Mouse (Mus musculus) C2C12 (cell line): ENCODE results near the gene Als2cl. TPM values are rescaled to one million over a fixed set of nuclear protein-coding genes. Genes with fewer than 3 reads are reported as not detected.
A peak's percentile ranks its signal among the peaks of the same experiment; 100 is the strongest.

ENCODE experiments used
- H3K27me3 ChIP-seq: one replicate; pipeline ENCODE4 v1.6.1; 2011; ENCODE audit not compliant: control insufficient read depth, insufficient read depth, insufficient read length
- H3K36me3 ChIP-seq: one replicate; pipeline ENCODE4 v1.6.1; 2011; ENCODE audit not compliant: control insufficient read depth, insufficient read depth
- H3K4me3 ChIP-seq: one replicate; pipeline ENCODE4 v1.5.1; 2011; ENCODE audit warnings: mild to moderate bottlenecking, control low read depth; ENCODE audit not compliant: poor library complexity, insufficient read depth, severe bottlenecking
- H3K79me2 ChIP-seq: one replicate; pipeline ENCODE4 v1.6.1; 2011; ENCODE audit not compliant: control insufficient read depth, insufficient read depth
- H3K79me3 ChIP-seq: one replicate; pipeline ENCODE4 v1.6.1; 2011; ENCODE audit warnings: low read depth, control low read depth
- H3ac ChIP-seq: one replicate; pipeline ENCODE3; 2011; ENCODE audit warnings: low read depth; ENCODE audit not compliant: control insufficient read depth, insufficient read length
- CEBPB ChIP-seq: IDR thresholded peaks from one replicate; pipeline ENCODE4 v1.6.1; 2011; ENCODE audit warnings: low read depth, mild to moderate bottlenecking, control low read depth, moderate library complexity
- CTCF ChIP-seq: IDR thresholded peaks from one replicate; pipeline ENCODE4 v1.5.1; 2011; ENCODE audit not compliant: control insufficient read depth, insufficient read depth, insufficient read length
- FOSL1 ChIP-seq: IDR thresholded peaks from one replicate; pipeline ENCODE4 v1.8.0; 2011; ENCODE audit warnings: mild to moderate bottlenecking, low read length; ENCODE audit not compliant: poor library complexity, insufficient read depth, severe bottlenecking
- MAX ChIP-seq: IDR thresholded peaks from one replicate; pipeline ENCODE4 v1.6.1; 2011; ENCODE audit warnings: mild to moderate bottlenecking, control low read depth
- MYOD1 ChIP-seq: IDR thresholded peaks from one replicate; pipeline ENCODE4 v1.6.1; 2011; ENCODE audit warnings: low read depth; ENCODE audit not compliant: control insufficient read depth, insufficient read length
- MYOG ChIP-seq: IDR thresholded peaks from one replicate; pipeline ENCODE4 v1.6.1; 2011; ENCODE audit not compliant: control insufficient read depth, insufficient read length; ENCODE audit errors: extremely low read depth
- USF1 ChIP-seq: IDR thresholded peaks from one replicate; pipeline ENCODE4 v1.6.1; 2011; ENCODE audit warnings: low read depth, mild to moderate bottlenecking, control low read depth, moderate library complexity
- polyA plus RNA-seq: library from polyadenylated mRNA; unstranded; fragments of >200 nt; fragmentation: generic; extraction: Trizol; gene quantifications from one replicate; pipeline ENCODE4 v1.2.1, GENCODE M21; 2012; ENCODE audit warnings: missing spikeins

The Als2cl gene
- polyA plus RNA-seq, 1 experiment, result 2.6 TPM

- peaks cover 13% of the 10 kb centered on the region for H3K27me3 ChIP-seq
Observed at GRCm38 (mm10) chr9:110875288-110875695, 4.4 kb upstream of the Als2cl start.

GRCm38 (mm10) chr9:110877353-110877752 is 2.3 kb upstream of the Als2cl start:
- TF ChIP-seq CTCF (no peak), MYOD1 (no peak), CEBPB (no peak), MYOG (no peak), FOSL1 (no peak), MAX (no peak), USF1 (no peak)
- Histone ChIP-seq H3K27me3 (peaks cover 13% of the 10 kb centered on the region), H3K36me3 (no peaks in the 10 kb centered on the region), H3ac (no peak overlapping the region), H3K79me3 (no peaks in the 10 kb centered on the region), H3K79me2 (no peaks in the 10 kb centered on the region), H3K4me3 (no peak overlapping the region)

More at GRCm38 (mm10) chr9:110875288-110875695, 4.4 kb upstream of the Als2cl start:
- H3K36me3 ChIP-seq, result no peaks in the 10 kb centered on the region
- TF ChIP-seq CTCF (no peak), USF1 (no peak), CEBPB (no peak), MYOG (no peak), MYOD1 (no peak), FOSL1 (no peak), MAX (no peak)
- no peaks in the 10 kb centered on the region for H3K79me3 ChIP-seq
- no peak overlapping the region for H3ac ChIP-seq
- H3K79me2 ChIP-seq, result no peaks in the 10 kb centered on the region
- no peak overlapping the region for H3K4me3 ChIP-seq

GRCm38 (mm10) chr9:110877888-110878287 is 1.8 kb upstream of the Als2cl start:
- H3K36me3 ChIP-seq, result no peaks in the 10 kb centered on the region
- no peaks in the 10 kb centered on the region for H3K79me2 ChIP-seq
- H3ac ChIP-seq, result no peak overlapping the region
- H3K27me3 ChIP-seq, result peaks cover 12% of the 10 kb centered on the region
- TF ChIP-seq CEBPB (no peak), MAX (no peak), CTCF (no peak), MYOG (no peak), MYOD1 (no peak), USF1 (no peak), FOSL1 (no peak)
- no peaks in the 10 kb centered on the region for H3K79me3 ChIP-seq
- H3K4me3 ChIP-seq, result no peak overlapping the region

GRCm38 (mm10) chr9:110879998-110880561 is 410 bp downstream of the Als2cl start, which contains the start of gene Tmie:
TSS of gene Tmie (minus strand) at chr9:110880113.
- Histone ChIP-seq H3K4me3 (peak within 1 kb of the TSS; percentile 25), H3K79me3 (no peaks in the 10 kb centered on the region), H3K27me3 (no peaks in the 10 kb centered on the region), H3K36me3 (no peaks in the 10 kb centered on the region), H3ac (no peak within 1 kb of the TSS), H3K79me2 (no peaks in the 10 kb centered on the region)
- TF ChIP-seq MYOD1 (no peak), FOSL1 (no peak), MAX (no peak), USF1 (no peak), MYOG (no peak), CEBPB (no peak), CTCF (no peak)

GRCm38 (mm10) chr9:110880772-110881171 is 1.1 kb downstream of the Als2cl start:
- Histone ChIP-seq H3ac (no peak overlapping the region), H3K36me3 (no peaks in the 10 kb centered on the region), H3K79me3 (no peaks in the 10 kb centered on the region), H3K79me2 (no peaks in the 10 kb centered on the region), H3K4me3 (peak overlapping the region; percentile 25), H3K27me3 (no peaks in the 10 kb centered on the region)
- TF ChIP-seq FOSL1, result no peak
- no peak for TF ChIP-seq CEBPB
- TF ChIP-seq MYOD1, result no peak
- TF ChIP-seq USF1, result no peak
- no peak for TF ChIP-seq CTCF
- no peak for TF ChIP-seq MAX
- no peak for TF ChIP-seq MYOG

GRCm38 (mm10) chr9:110881953-110882352 is 2.3 kb downstream of the Als2cl start:
- Histone ChIP-seq H3K79me2 (no peaks in the 10 kb centered on the region), H3K27me3 (no peaks in the 10 kb centered on the region), H3K4me3 (no peak overlapping the region), H3K36me3 (no peaks in the 10 kb centered on the region), H3K79me3 (no peaks in the 10 kb centered on the region), H3ac (no peak overlapping the region)
- TF ChIP-seq FOSL1 (no peak), MYOG (no peak), USF1 (no peak), MAX (no peak), MYOD1 (no peak), CTCF (no peak), CEBPB (no peak)
